Mouse (Mus musculus) small intestine, adult 2 months (tissue): ENCODE results near the gene Pde4d. TPM values are rescaled to one million over a fixed set of nuclear protein-coding genes. Genes with fewer than 3 reads are reported as not detected.

ENCODE experiments used
- H3K27ac ChIP-seq: fragments of 200-500 bp; 2 replicates; pipeline ENCODE4 v1.5.1; 2012; ENCODE audit warnings: low read depth, low read length, control low read depth, inconsistent platforms; ENCODE audit not compliant: insufficient read depth
- H3K27me3 ChIP-seq: fragments of 200-500 bp; 2 replicates; pipeline ENCODE4 v1.6.1; 2012; ENCODE audit warnings: mild to moderate bottlenecking, moderate library complexity, low read length, inconsistent platforms; ENCODE audit not compliant: control insufficient read depth, insufficient read depth
- H3K36me3 ChIP-seq: fragments of 200-500 bp; 2 replicates; pipeline ENCODE4 v1.6.1; 2012; ENCODE audit warnings: mild to moderate bottlenecking, low read length, control low read depth, inconsistent platforms; ENCODE audit not compliant: control insufficient read depth, insufficient read depth
- H3K4me1 ChIP-seq: fragments of 200-500 bp; 2 replicates; pipeline ENCODE4 v1.6.1; 2012; ENCODE audit warnings: low read length, inconsistent platforms, mixed read lengths; ENCODE audit not compliant: control insufficient read depth, insufficient read depth, insufficient read length
- H3K4me3 ChIP-seq: fragments of 200-500 bp; 2 replicates; pipeline ENCODE4 v1.5.1; 2012; ENCODE audit warnings: low read depth, mild to moderate bottlenecking, control low read depth, inconsistent platforms, low read length, moderate library complexity
- CTCF ChIP-seq: fragments of 200-500 bp; IDR thresholded peaks from 2 replicates; pipeline ENCODE4 v1.5.1; 2012; ENCODE audit warnings: low read depth, mild to moderate bottlenecking, control low read depth, inconsistent platforms, low read length, moderate library complexity, mixed read lengths; ENCODE audit not compliant: insufficient replicate concordance, insufficient read length; ENCODE audit errors: extremely low read depth
- POLR2A ChIP-seq: fragments of 200-500 bp; IDR thresholded peaks from 2 replicates; pipeline ENCODE4 v1.6.1; 2012; ENCODE audit warnings: low read depth, mild to moderate bottlenecking, control low read depth, inconsistent platforms, low read length, moderate library complexity
- WGBS: fragments of 180-500 bp; shearing (Covaris S2); methylation state at CpG from one replicate; pipeline ENCODE4 v1.1.7; 2018; 5-methylcytosine and 5-hydroxymethylcytosine counted together
- polyA plus RNA-seq: library from polyadenylated mRNA; depleted of rRNA; stranded (reverse); fragments of >200 nt; gene quantifications from 2 replicates; pipeline ENCODE4 v1.2.3, GENCODE M21; 2012

Gene Pde4d
- polyA plus RNA-seq, 1 experiment, result 8.4 TPM

- Histone ChIP-seq H3K27ac (no peak overlapping the region), H3K4me3 (no peak overlapping the region), H3K27me3 (no peaks in the 10 kb centered on the region), H3K36me3 (no peaks in the 10 kb centered on the region), H3K4me1 (peaks cover 3% of the 10 kb centered on the region; the same call in 1 of the 2 replicates)
- no peak for TF ChIP-seq CTCF
- TF ChIP-seq POLR2A, result no peak
- 75% methylated on average over 8 of the region's 8 CpGs for WGBS
Measured at GRCm38 (mm10) chr13:109880392-109880791, 1430.6 kb downstream of the Pde4d start.

DNA sequence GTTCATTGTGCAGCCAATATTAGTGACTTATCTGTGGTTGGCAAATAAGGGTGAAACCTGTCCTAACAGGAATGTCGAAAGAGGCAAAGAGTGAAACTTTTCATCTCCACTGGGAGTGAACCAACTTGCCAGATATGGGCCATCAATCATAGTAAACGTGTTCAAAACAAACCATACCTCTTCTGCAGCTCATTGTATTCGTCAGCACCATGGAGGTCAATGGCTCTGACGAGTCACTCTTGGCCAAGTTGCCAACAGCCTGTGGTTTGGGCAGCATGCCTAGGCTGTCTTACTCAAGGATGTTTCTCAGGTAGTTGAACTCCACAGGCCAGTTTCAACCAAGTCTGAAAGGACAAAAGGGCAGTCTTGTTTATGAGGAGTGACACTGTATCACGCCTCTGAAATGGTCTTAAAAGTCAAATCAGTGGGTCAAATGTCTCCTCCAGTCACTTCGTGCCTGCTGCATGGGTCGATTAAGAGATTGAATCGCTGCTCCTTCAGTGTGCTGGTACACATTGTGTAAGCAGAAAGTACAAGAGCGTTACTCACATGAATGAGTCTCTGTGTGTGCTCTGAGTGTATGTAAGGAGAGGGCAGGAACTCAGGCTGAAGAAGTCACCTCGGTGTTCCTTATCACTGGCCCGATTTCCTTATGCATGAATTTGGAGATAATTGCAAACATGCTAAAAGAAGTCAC is 1431.6 kb downstream of the Pde4d start:
- Histone ChIP-seq H3K4me1 (peaks cover 3% of the 10 kb centered on the region; the same call in 1 of the 2 replicates), H3K4me3 (no peak overlapping the region), H3K36me3 (no peaks in the 10 kb centered on the region), H3K27ac (no peak overlapping the region), H3K27me3 (no peaks in the 10 kb centered on the region)
- TF ChIP-seq POLR2A, result no peak
- 57% methylated on average over 11 of the region's 11 CpGs for WGBS

GRCm38 (mm10) chr13:109883636-109884035 is 1433.9 kb downstream of the Pde4d start:
- Histone ChIP-seq H3K4me1 (peaks cover 3% of the 10 kb centered on the region; the same call in 1 of the 2 replicates), H3K36me3 (no peaks in the 10 kb centered on the region), H3K27ac (no peak overlapping the region), H3K4me3 (no peak overlapping the region), H3K27me3 (no peaks in the 10 kb centered on the region)
- no peak for TF ChIP-seq POLR2A
- TF ChIP-seq CTCF, result no peak
- WGBS, result 52% methylated on average over 5 of the region's 5 CpGs

DNA sequence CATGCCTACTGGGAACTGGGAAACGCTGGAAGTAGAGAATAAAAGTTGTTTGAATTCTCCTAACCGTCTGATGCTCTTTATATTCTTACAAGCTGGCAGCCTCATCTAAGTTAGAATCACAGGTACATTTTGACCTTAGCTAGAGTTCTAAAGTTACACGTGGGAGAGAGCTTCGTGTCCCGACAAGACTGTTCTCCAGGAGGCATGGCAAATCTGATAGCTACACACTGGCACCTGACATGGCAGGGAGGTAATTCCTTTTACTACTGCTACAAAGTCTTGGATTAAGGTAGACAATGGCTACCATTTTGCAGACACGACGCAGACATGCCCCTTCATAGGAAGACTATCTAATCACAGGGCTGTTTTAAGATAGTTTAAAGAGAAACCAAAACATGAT is 1435.1 kb downstream of the Pde4d start:
- Histone ChIP-seq H3K4me1 (peaks cover 3% of the 10 kb centered on the region; the same call in 1 of the 2 replicates), H3K27ac (no peak overlapping the region), H3K36me3 (no peaks in the 10 kb centered on the region), H3K27me3 (no peaks in the 10 kb centered on the region), H3K4me3 (no peak overlapping the region)
- TF ChIP-seq POLR2A (no peak), CTCF (no peak)
- 94% methylated on average over 7 of the region's 7 CpGs for WGBS

DNA sequence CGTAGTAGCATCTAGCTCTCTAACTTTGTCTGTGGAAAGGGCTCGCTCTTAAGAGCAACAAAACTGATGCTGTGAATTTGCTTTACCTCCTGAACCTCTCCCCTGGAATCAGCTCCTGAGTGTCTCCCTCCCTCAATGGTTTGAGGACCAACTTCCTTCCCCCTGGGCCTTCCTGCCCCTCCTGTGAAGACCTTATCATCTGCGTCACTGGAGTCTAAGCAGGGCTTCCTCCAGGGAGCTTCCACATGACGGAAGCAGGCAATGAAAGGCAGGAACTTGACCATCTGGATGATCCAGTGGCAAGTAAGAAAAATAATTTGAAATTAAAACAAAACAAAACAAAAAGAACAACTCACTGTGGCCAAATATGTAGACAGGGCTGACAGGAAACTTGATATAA is 1438.5 kb downstream of the Pde4d start:
- Histone ChIP-seq H3K4me1 (no peaks in the 10 kb centered on the region), H3K36me3 (no peaks in the 10 kb centered on the region), H3K27ac (no peak overlapping the region), H3K27me3 (no peaks in the 10 kb centered on the region), H3K4me3 (no peak overlapping the region)
- TF ChIP-seq POLR2A, result no peak
- TF ChIP-seq CTCF, result no peak
- 85% methylated on average over 4 of the region's 4 CpGs for WGBS

GRCm38 (mm10) chr13:109891194-109891909 is 1441.6 kb downstream of the Pde4d start:
- Histone ChIP-seq H3K4me1 (no peaks in the 10 kb centered on the region), H3K4me3 (no peak overlapping the region), H3K27ac (no peak overlapping the region), H3K27me3 (no peaks in the 10 kb centered on the region), H3K36me3 (no peaks in the 10 kb centered on the region)
- WGBS, result 74% methylated on average over 6 of the region's 6 CpGs
- TF ChIP-seq POLR2A, result no peak
- TF ChIP-seq CTCF, result no peak

DNA sequence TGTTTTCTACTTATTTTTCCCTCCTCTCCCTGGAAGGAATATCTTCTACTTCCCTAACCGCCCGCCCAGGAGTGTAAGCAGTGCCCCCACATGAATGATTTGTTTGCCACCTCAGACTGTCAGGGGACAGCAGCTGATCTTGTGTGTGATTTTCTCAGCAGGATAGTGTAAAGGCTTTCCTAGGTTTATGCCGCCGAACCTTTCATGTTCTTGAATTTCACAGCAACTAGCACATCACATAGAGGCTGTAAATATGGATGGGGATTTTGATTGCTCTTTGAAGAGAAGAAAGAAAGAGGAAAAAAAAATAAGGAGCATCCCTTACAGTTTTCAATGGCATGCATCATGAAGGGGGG is 1442.1 kb downstream of the Pde4d start:
- Histone ChIP-seq H3K27ac (no peak overlapping the region), H3K36me3 (no peaks in the 10 kb centered on the region), H3K4me1 (no peaks in the 10 kb centered on the region), H3K27me3 (no peaks in the 10 kb centered on the region), H3K4me3 (no peak overlapping the region)
- no peak for TF ChIP-seq CTCF
- TF ChIP-seq POLR2A, result no peak
- WGBS, result 68% methylated on average over 4 of the region's 4 CpGs
